14 mouse cellular contexts compared by ENCODE assay signal in the genomic region with DNA sequence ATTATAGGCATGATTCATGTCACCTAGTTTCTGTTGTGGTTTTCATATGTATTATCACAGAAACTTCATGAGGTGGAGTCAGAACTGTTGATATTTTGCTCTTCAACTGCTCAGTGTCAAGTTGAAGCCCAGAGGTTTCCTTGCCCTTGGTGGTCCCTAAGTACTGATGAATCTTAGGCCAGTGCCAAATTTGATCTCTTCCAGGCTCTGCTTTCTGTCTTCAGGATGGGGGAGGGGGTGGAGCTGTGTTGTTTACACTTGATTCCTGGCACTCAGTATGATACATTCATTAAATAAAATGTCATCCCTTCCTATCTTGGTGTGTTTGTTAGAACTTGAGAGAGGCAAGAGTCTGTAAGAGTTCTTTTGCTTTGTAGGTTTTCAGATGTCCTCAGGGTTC.
"Had no signal": no experiment of that assay in that cellular context is flagged by ENCODE, and none has a peak within 500 bp of the region (broad histone marks: within the 10 kb centered on the region; RNA-seq: fewer than 3 reads in every experiment).

No protein-coding gene starts in this region.

- H3K9me3 ChIP-seq: limb, embryonic 10.5 days; liver, embryonic 13.5 days; midbrain, embryonic 10.5 days; neural tube, embryonic 15.5 days had no signal

- H3K4me2 ChIP-seq: liver, embryonic 13.5 days; neural tube, embryonic 15.5 days had no signal

- H3K4me3 ChIP-seq: limb, embryonic 10.5 days; liver, embryonic 13.5 days; midbrain, embryonic 10.5 days; myocyte; neural tube, embryonic 15.5 days had no signal

- H3K4me1 ChIP-seq: midbrain, embryonic 10.5 days had no signal

- H3K9ac ChIP-seq: liver, embryonic 13.5 days; liver, postnatal 0 days; neural tube, embryonic 15.5 days had no signal

- H3K27ac ChIP-seq: hindbrain, postnatal 0 days; limb, embryonic 10.5 days; liver, embryonic 13.5 days; midbrain, embryonic 10.5 days; neural tube, embryonic 15.5 days had no signal

- DNase-seq: kidney, adult 8-10 months; kidney, postnatal 25 days; layer of hippocampus, adult 9-11 months; liver, embryonic 13.5 days; liver, postnatal 0 days; midbrain, embryonic 14.5 days; right cerebral cortex, adult 18-20 months; right cerebral cortex, postnatal 25 days; thymus, postnatal 4 days had no signal

- H3K27me3 ChIP-seq: liver, embryonic 13.5 days; neural tube, embryonic 15.5 days had no signal

- ATAC-seq: hindbrain, postnatal 0 days; liver, postnatal 0 days had no signal
